Mouse (Mus musculus) myocyte (in vitro differentiated cells): ENCODE measurements at regions not wholly inside any gene's neighbourhood (a gene's known extent, or its start where the extent isn't known, plus 50 kb on each side); places are given as distances from the start of the nearest gene placed in this dataset.
A peak's percentile ranks its signal among the peaks of the same experiment; 100 is the strongest.

Experiments
- H3K27me3 ChIP-seq: one replicate; pipeline ENCODE4 v1.6.1; 2011; ENCODE audit not compliant: control insufficient read depth, insufficient read depth, insufficient read length
- H3K36me3 ChIP-seq: one replicate; pipeline ENCODE4 v1.6.1; 2011; ENCODE audit not compliant: control insufficient read depth, insufficient read depth
- H3K4me2 ChIP-seq: one replicate; pipeline ENCODE4 v1.6.1; 2011; ENCODE audit warnings: low read depth, control low read depth
- H3K4me3 ChIP-seq: one replicate; pipeline ENCODE4 v1.5.1; 2011; ENCODE audit warnings: mild to moderate bottlenecking, control low read depth, moderate library complexity
- H3K79me2 ChIP-seq: one replicate; pipeline ENCODE4 v1.6.1; 2011; ENCODE audit not compliant: control insufficient read depth, insufficient read depth
- H3ac ChIP-seq: one replicate; pipeline ENCODE4 v1.6.1; 2011; ENCODE audit not compliant: control insufficient read depth, insufficient read length
- CEBPB ChIP-seq: IDR thresholded peaks from 2 replicates; pipeline ENCODE4 v1.6.1; 2011; ENCODE audit warnings: mild to moderate bottlenecking, moderate library complexity; ENCODE audit not compliant: poor library complexity, insufficient read depth, severe bottlenecking
- E2F4 ChIP-seq: IDR thresholded peaks from one replicate; pipeline ENCODE4 v1.6.1; 2011; ENCODE audit warnings: mild to moderate bottlenecking, control low read depth, moderate library complexity; ENCODE audit not compliant: insufficient read depth
- MAX ChIP-seq: IDR thresholded peaks from one replicate; pipeline ENCODE4 v1.6.1; 2011; ENCODE audit warnings: low read depth, mild to moderate bottlenecking, control low read depth
- MYOD1 ChIP-seq, 3 experiments: IDR thresholded peaks; one replicate each; pipeline ENCODE4 v1.6.1; 2011; ENCODE audit warnings: control low read depth in 2 of 3, low read depth in 2 of 3, mild to moderate bottlenecking in 2 of 3, moderate library complexity in 1 of 3; ENCODE audit not compliant: insufficient read length in 2 of 3, control insufficient read depth in 1 of 3
- MYOG ChIP-seq, 3 experiments: IDR thresholded peaks; one replicate each; pipeline ENCODE4 v1.6.1; 2011; ENCODE audit warnings: control low read depth in 2 of 3, low read depth in 2 of 3, mild to moderate bottlenecking in 2 of 3; ENCODE audit not compliant: insufficient read length in 2 of 3, control insufficient read depth in 1 of 3, insufficient read depth in 1 of 3
- POLR2A ChIP-seq: IDR thresholded peaks from one replicate; pipeline ENCODE4 v1.6.1; 2011; ENCODE audit warnings: low read depth, mild to moderate bottlenecking, control low read depth, moderate library complexity; ENCODE audit not compliant: insufficient read length
- POLR2AphosphoS2 ChIP-seq: IDR thresholded peaks from one replicate; pipeline ENCODE4 v1.6.1; 2011; ENCODE audit warnings: low read depth, control low read depth; ENCODE audit not compliant: insufficient read length
- REST ChIP-seq: IDR thresholded peaks from one replicate; pipeline ENCODE4 v1.6.1; 2011; ENCODE audit warnings: mild to moderate bottlenecking, control low read depth, moderate library complexity; ENCODE audit not compliant: insufficient read depth, insufficient read length
- SRF ChIP-seq: IDR thresholded peaks from one replicate; pipeline ENCODE4 v1.6.1; 2011; ENCODE audit warnings: low read depth; ENCODE audit not compliant: control insufficient read depth, insufficient read length
- TCF12 ChIP-seq: IDR thresholded peaks from one replicate; pipeline ENCODE4 v1.6.1; 2011; ENCODE audit warnings: mild to moderate bottlenecking, control low read depth; ENCODE audit not compliant: poor library complexity, insufficient read depth, severe bottlenecking
- TCF3 ChIP-seq: IDR thresholded peaks from one replicate; pipeline ENCODE4 v1.6.1; 2011; ENCODE audit warnings: low read depth, control low read depth; ENCODE audit not compliant: insufficient read length
- USF1 ChIP-seq: IDR thresholded peaks from one replicate; pipeline ENCODE4 v1.6.1; 2011; ENCODE audit warnings: low read depth, mild to moderate bottlenecking, control low read depth, moderate library complexity

- H3K79me2 ChIP-seq: no peaks in the 10 kb centered on the region
- TF ChIP-seq MAX (no peak), MYOG (IDR thresholded peaks at IDR 0.05; ENCODE audit: control insufficient read depth in 1 of 3, insufficient read depth in 1 of 3, insufficient read length in 2 of 3, low read depth in 2 of 3) (no peak), CEBPB (peak; percentile 56; the same call in 1 of the 2 replicates), TCF3 (no peak), REST (no peak), POLR2AphosphoS2 (no peak), TCF12 (no peak)
These were observed 417.4 kb downstream of the Htr7 start for GRCm38 (mm10) chr19:35639945-35640344.

GRCm38 (mm10) chr19:35621771-35622170 is 435.5 kb downstream of the Htr7 start:
- H3K36me3 ChIP-seq: no peaks in the 10 kb centered on the region
- H3K4me2 ChIP-seq: no peak overlapping the region
- H3K27me3 ChIP-seq: no peaks in the 10 kb centered on the region
- H3K4me3 ChIP-seq: no peak overlapping the region
- no peak for TF ChIP-seq MAX
- TF ChIP-seq REST: no peak
- TF ChIP-seq SRF: no peak
- no peaks in the 10 kb centered on the region for H3K79me2 ChIP-seq
- no peak overlapping the region for H3ac ChIP-seq

More at GRCm38 (mm10) chr19:35639945-35640344, 417.4 kb downstream of the Htr7 start:
- Histone ChIP-seq H3K27me3 (no peaks in the 10 kb centered on the region), H3K4me3 (no peak overlapping the region), H3K36me3 (no peaks in the 10 kb centered on the region), H3K4me2 (no peak overlapping the region), H3ac (no peak overlapping the region)

- Histone ChIP-seq H3K4me2 (no peak overlapping the region), H3K79me2 (no peaks in the 10 kb centered on the region), H3ac (no peak overlapping the region), H3K4me3 (no peak overlapping the region), H3K27me3 (no peaks in the 10 kb centered on the region), H3K36me3 (no peaks in the 10 kb centered on the region)
- TF ChIP-seq MAX (no peak), MYOG (IDR thresholded peaks at IDR 0.05; ENCODE audit: control insufficient read depth in 1 of 3, insufficient read depth in 1 of 3, insufficient read length in 2 of 3, low read depth in 2 of 3) (no peak), POLR2A (no peak), TCF12 (no peak), E2F4 (no peak), USF1 (no peak), SRF (no peak), CEBPB (no peak)
These were observed 461.9 kb downstream of the Htr7 start for GRCm38 (mm10) chr19:35595384-35595783.

GRCm38 (mm10) chr19:35575979-35576378 is 481.3 kb downstream of the Htr7 start:
- Histone ChIP-seq H3K27me3 (no peaks in the 10 kb centered on the region), H3K4me3 (no peak overlapping the region), H3K4me2 (no peak overlapping the region), H3K79me2 (no peaks in the 10 kb centered on the region), H3K36me3 (no peaks in the 10 kb centered on the region), H3ac (no peak overlapping the region)
- TF ChIP-seq MYOD1 (IDR thresholded peaks at IDR 0.05; ENCODE audit: control insufficient read depth in 1 of 3, insufficient read length in 2 of 3, low read depth in 2 of 3) (no peak), USF1 (no peak), REST (no peak), TCF3 (no peak), SRF (no peak), POLR2A (no peak), POLR2AphosphoS2 (no peak)

GRCm38 (mm10) chr19:35549381-35549780 is 507.9 kb downstream of the Htr7 start:
- H3ac ChIP-seq: no peak overlapping the region
- no peaks in the 10 kb centered on the region for H3K27me3 ChIP-seq
- TF ChIP-seq MYOD1 (IDR thresholded peaks at IDR 0.05; ENCODE audit: control insufficient read depth in 1 of 3, insufficient read length in 2 of 3, low read depth in 2 of 3): no peak
- no peak for TF ChIP-seq E2F4
- no peak for TF ChIP-seq SRF
- TF ChIP-seq MAX: no peak
- TF ChIP-seq TCF12: no peak
- no peak for TF ChIP-seq POLR2AphosphoS2
- TF ChIP-seq MYOG (IDR thresholded peaks at IDR 0.05; ENCODE audit: control insufficient read depth in 1 of 3, insufficient read depth in 1 of 3, insufficient read length in 2 of 3, low read depth in 2 of 3): no peak
- no peak for TF ChIP-seq CEBPB
- TF ChIP-seq POLR2A: no peak
- TF ChIP-seq TCF3: no peak
- TF ChIP-seq USF1: no peak
- no peak for TF ChIP-seq REST
- H3K79me2 ChIP-seq: no peaks in the 10 kb centered on the region
- H3K36me3 ChIP-seq: no peaks in the 10 kb centered on the region
- H3K4me3 ChIP-seq: no peak overlapping the region
- H3K4me2 ChIP-seq: no peak overlapping the region
